Mouse (Mus musculus) macrophage (primary cell): ENCODE data around the gene Leng9. TPM values are rescaled to one million over a fixed set of nuclear protein-coding genes. Genes with fewer than 3 reads are reported as not detected.

Experiments used
- H3K27ac ChIP-seq: fragments of 350-480 bp; formaldehyde crosslinking; 2 replicates; pipeline ENCODE4 v1.9.0; 2021
- H3K36me3 ChIP-seq: fragments of 350-480 bp; formaldehyde crosslinking; 2 replicates; pipeline ENCODE4 v1.9.0; 2021; ENCODE audit errors: inconsistent target
- H3K4me3 ChIP-seq: fragments of 350-480 bp; formaldehyde crosslinking; 2 replicates; pipeline ENCODE4 v1.9.0; 2021; ENCODE audit errors: inconsistent target
- H3K79me2 ChIP-seq: fragments of 350-480 bp; formaldehyde crosslinking; 2 replicates; pipeline ENCODE4 v1.9.0; 2021; ENCODE audit errors: inconsistent target
- WGBS: methylation state at CpG from one replicate; pipeline ENCODE4 v1.1.7; 2026; ENCODE audit warnings: inconsistent platforms; ENCODE audit not compliant: missing documents; 5-methylcytosine and 5-hydroxymethylcytosine counted together
- polyA plus RNA-seq: library from polyadenylated mRNA; stranded (reverse); fragments of 250-400 nt; gene quantifications from 3 replicates; pipeline ENCODE4 v1.2.4, GENCODE M21; 2018; ENCODE audit warnings: inconsistent platforms

The Leng9 gene
- polyA plus RNA-seq, 1 experiment from 2014 or later = 1.8 TPM

DNA sequence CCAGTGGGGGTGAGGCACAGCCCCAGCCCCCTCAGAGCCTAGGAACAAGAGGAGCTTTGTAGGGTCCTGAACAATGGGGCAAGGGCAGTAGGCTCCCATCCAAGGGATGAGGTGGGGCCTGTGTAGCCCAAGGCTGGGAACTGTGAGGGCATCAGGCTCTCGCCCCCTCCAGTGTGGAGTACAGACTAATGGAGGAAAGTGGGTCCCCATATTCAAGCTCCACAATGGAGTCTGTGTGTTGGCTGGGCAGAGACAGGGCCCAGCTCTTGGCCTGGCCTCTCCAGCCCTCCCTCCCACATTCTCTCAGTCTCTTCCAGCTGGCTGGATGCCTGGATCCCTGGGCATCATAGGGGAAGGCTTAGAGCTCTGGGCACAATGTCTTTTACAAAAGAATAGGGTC lies 26.4 kb downstream of the Leng9 start:
- H3K4me3 ChIP-seq = no peak overlapping the region
- H3K79me2 ChIP-seq = no peaks in the 10 kb centered on the region
- no peaks in the 10 kb centered on the region for H3K36me3 ChIP-seq
- WGBS = 83% methylated on average over 1 of the region's 1 CpGs
- no peak overlapping the region for H3K27ac ChIP-seq

- 88% methylated on average over 10 of the region's 10 CpGs for WGBS
- no peak overlapping the region for H3K27ac ChIP-seq
Measured at GRCm38 (mm10) chr7:4122783-4123182, 27.4 kb downstream of the Leng9 start.

DNA sequence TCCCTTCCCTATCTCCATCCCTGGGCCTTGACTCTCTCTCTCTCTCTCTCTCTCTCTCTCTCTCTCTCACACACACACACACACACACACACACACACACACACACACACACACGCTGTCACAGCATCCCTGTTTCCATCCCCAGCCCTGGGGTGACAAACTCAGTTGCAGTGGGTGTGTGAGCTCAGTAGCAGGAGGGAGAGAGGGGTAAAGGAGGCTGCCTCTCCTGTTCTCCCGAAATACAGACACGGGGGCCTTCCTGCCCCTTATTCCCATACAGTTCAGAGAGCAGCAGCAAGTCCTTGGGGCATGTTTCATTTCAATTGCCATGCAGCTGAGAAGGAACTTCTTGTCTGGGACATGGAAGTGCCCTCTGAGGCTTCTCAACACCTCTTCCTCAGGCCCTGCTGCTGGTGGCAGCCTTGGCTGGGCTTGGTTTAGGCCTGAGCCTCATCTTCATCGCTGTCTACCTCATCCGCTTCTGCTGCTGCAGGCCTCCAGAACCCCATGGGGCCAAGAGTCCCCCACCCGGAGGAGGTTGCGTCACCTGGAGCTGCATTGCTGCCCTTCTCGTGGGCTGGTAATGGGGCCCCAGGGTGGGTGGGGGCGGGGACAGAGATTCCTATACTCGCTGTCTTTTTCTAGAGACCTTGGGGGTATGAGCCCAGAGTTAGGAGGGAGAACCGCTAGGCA lies 28.0 kb downstream of the Leng9 start:
- H3K36me3 ChIP-seq = no peaks in the 10 kb centered on the region
- 66% methylated on average over 10 of the region's 11 CpGs for WGBS
- no peaks in the 10 kb centered on the region for H3K79me2 ChIP-seq
- H3K27ac ChIP-seq = no peak overlapping the region
- no peak overlapping the region for H3K4me3 ChIP-seq

More at GRCm38 (mm10) chr7:4122783-4123182, 27.4 kb downstream of the Leng9 start:
- no peaks in the 10 kb centered on the region for H3K36me3 ChIP-seq
- no peak overlapping the region for H3K4me3 ChIP-seq
- no peaks in the 10 kb centered on the region for H3K79me2 ChIP-seq

DNA sequence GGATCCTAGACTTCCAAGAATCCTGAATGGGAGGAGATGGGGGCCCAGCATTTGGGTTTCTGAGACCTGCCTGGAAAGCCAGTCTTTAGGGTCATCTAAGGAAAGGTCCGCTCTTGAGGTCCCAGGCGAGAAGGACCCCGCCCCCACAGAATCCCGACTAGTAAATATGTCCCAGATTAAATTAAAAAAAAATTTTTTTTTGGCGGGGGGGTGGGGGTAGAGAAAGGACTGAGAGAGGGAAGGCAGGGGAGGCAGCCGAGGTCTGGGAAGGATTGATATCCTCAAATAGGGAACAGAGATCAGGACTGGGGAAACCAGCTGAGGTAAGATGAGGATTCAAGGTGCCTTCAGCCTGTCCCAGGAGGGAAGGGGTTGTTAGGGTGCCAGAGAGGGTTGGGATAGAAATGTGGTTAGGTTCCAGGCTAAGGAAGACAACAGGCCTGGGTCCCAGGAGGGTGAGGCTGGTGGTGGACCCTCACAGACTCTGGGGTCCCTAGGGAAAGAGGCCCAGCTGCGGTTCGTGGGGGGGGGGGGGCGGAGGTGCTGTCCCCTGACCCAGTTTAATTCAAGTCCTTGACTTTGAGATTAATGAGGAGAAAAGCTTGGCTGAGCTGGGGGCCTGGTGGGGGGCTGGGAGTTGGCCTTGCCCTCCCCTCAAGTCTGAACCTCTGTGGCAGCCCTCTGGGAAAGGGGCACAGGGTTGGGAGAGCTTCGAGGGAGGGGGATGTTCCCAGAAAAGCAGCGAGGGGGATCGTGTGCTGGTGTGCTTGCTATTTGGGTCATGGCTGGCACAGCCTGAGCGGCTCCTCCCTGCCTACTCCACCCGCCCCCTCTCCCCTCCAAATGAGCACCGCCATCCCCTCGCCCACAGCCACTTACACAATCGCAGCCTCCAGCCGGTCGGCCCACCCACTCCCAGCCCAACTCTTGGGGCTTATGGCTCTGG lies 29.9 kb downstream of the Leng9 start:
- Histone ChIP-seq H3K4me3 (no peak overlapping the region), H3K36me3 (no peaks in the 10 kb centered on the region), H3K79me2 (no peaks in the 10 kb centered on the region), H3K27ac (no peak overlapping the region)
- WGBS = 32% methylated on average over 16 of the region's 19 CpGs

GRCm38 (mm10) chr7:4119344-4119902 lies 30.8 kb downstream of the Leng9 start, which contains the start of gene Ttyh1:
Ttyh1 (plus strand) TSS chr7:4119408.
- no peaks in the 10 kb centered on the region for H3K36me3 ChIP-seq
- 3% methylated on average over 15 of the region's 37 CpGs for WGBS
- no peaks in the 10 kb centered on the region for H3K79me2 ChIP-seq
- no peak within 1 kb of the TSS for H3K27ac ChIP-seq
- no peak within 1 kb of the TSS for H3K4me3 ChIP-seq

GRCm38 (mm10) chr7:4117050-4117814 lies 32.9 kb downstream of the Leng9 start:
- Histone ChIP-seq H3K4me3 (no peak overlapping the region), H3K36me3 (no peaks in the 10 kb centered on the region), H3K27ac (no peak overlapping the region), H3K79me2 (no peaks in the 10 kb centered on the region)
- WGBS = 68% methylated on average over 8 of the region's 8 CpGs

- 77% methylated on average over 3 of the region's 3 CpGs for WGBS
- H3K36me3 ChIP-seq = no peaks in the 10 kb centered on the region
- no peaks in the 10 kb centered on the region for H3K79me2 ChIP-seq
- no peak overlapping the region for H3K27ac ChIP-seq
- no peak overlapping the region for H3K4me3 ChIP-seq
Measured at GRCm38 (mm10) chr7:4111766-4112165, 38.4 kb downstream of the Leng9 start.

- Histone ChIP-seq H3K27ac (no peak overlapping the region), H3K79me2 (no peaks in the 10 kb centered on the region), H3K4me3 (no peak overlapping the region), H3K36me3 (no peaks in the 10 kb centered on the region)
- 13% methylated on average over 4 of the region's 4 CpGs for WGBS
Measured at GRCm38 (mm10) chr7:4103411-4103810, 46.8 kb downstream of the Leng9 start.

- 92% methylated on average over 5 of the region's 5 CpGs for WGBS
- no peak overlapping the region for H3K27ac ChIP-seq
- H3K79me2 ChIP-seq = no peaks in the 10 kb centered on the region
Measured at GRCm38 (mm10) chr7:4101144-4101543, 49.0 kb downstream of the Leng9 start.

DNA sequence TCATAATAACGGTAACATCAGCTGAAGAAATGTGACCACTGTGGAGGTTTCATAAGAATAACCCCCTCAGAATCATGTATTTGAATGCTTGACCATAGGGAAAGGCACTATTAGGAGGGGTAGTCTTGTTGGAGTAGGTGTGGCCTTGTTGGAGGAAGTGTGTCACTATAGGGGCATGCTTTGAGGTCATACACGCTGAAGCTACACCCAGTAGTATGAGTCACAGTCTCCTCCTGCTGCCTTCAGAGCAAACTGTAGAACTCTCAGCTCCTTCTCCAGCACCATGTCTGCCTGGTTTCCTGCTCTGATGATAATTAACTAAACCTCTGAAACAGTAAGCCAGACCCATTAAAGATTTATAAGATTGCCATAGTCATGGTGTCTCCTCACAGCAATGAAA lies 51.3 kb downstream of the Leng9 start:
- Histone ChIP-seq H3K79me2 (no peaks in the 10 kb centered on the region), H3K36me3 (no peaks in the 10 kb centered on the region), H3K4me3 (no peak overlapping the region), H3K27ac (peak overlapping the region; percentile 2)
- 41% methylated on average over 2 of the region's 2 CpGs for WGBS

More at GRCm38 (mm10) chr7:4101144-4101543, 49.0 kb downstream of the Leng9 start:
- Histone ChIP-seq H3K36me3 (no peaks in the 10 kb centered on the region), H3K4me3 (no peak overlapping the region)

- WGBS = 100% methylated on average over 2 of the region's 2 CpGs
- Histone ChIP-seq H3K36me3 (no peaks in the 10 kb centered on the region), H3K4me3 (no peak overlapping the region), H3K79me2 (no peaks in the 10 kb centered on the region), H3K27ac (peak overlapping the region; percentile 2; the same call in 1 of the 2 replicates)
Measured at GRCm38 (mm10) chr7:4098301-4098700, 51.9 kb downstream of the Leng9 start.
